Mouse (Mus musculus) kidney, adult 2 months (tissue): Measurements from ENCODE around the gene Rap2a. TPM values are rescaled to one million over a fixed set of nuclear protein-coding genes. Genes with fewer than 3 reads are reported as not detected.

ENCODE experiments used
- DNase-seq: peaks from one replicate; pipeline ENCODE4 v3.0.0; 2021
- H3K27ac ChIP-seq: fragments of 200-500 bp; 2 replicates; pipeline ENCODE4 v1.5.1; 2012; ENCODE audit warnings: low read depth, low read length, control low read depth, inconsistent platforms; ENCODE audit not compliant: insufficient read depth
- H3K27me3 ChIP-seq: fragments of 200-500 bp; replicated peaks from 2 replicates; pipeline ENCODE4 v1.6.1; 2012; ENCODE audit warnings: mild to moderate bottlenecking, moderate library complexity, low read length, inconsistent platforms; ENCODE audit not compliant: control insufficient read depth, insufficient read depth
- H3K36me3 ChIP-seq: fragments of 200-500 bp; 2 replicates; pipeline ENCODE4 v1.6.1; 2012; ENCODE audit warnings: mild to moderate bottlenecking, moderate library complexity, low read length, inconsistent platforms; ENCODE audit not compliant: control insufficient read depth, insufficient read depth
- H3K4me1 ChIP-seq: fragments of 200-500 bp; 2 replicates; pipeline ENCODE4 v1.6.1; 2011; ENCODE audit warnings: low read length; ENCODE audit not compliant: control insufficient read depth, insufficient read depth
- H3K4me3 ChIP-seq: fragments of 200-500 bp; 2 replicates; pipeline ENCODE4 v1.5.1; 2011; ENCODE audit warnings: mild to moderate bottlenecking, low read depth, low read length, control low read depth; ENCODE audit not compliant: insufficient read depth
- CTCF ChIP-seq: fragments of 200-500 bp; conservative IDR thresholded peaks from 2 replicates; pipeline ENCODE4 v1.5.1; 2011; ENCODE audit warnings: low read depth, mild to moderate bottlenecking, control low read depth, low read length, moderate library complexity, mixed read lengths; ENCODE audit not compliant: insufficient read depth, insufficient read length
- POLR2A ChIP-seq: fragments of 200-500 bp; IDR thresholded peaks from one replicate; pipeline ENCODE4 v1.6.1; 2011; ENCODE audit warnings: low read depth, low read length, control low read depth
- WGBS: fragments of 180-500 bp; shearing (Covaris S2); methylation state at CpG from one replicate; pipeline ENCODE4 v1.1.7; 2018; 5-methylcytosine and 5-hydroxymethylcytosine counted together
- polyA plus RNA-seq: library from polyadenylated mRNA; depleted of rRNA; stranded (reverse); fragments of >200 nt; gene quantifications from 2 replicates; pipeline ENCODE4 v1.2.3, GENCODE M21; 2012

Rap2a gene
- polyA plus RNA-seq, 1 experiment: 12.4 TPM

GRCm38 (mm10) chr14:120507516-120507915 is 29.3 kb downstream of the Rap2a start:
- no peak for TF ChIP-seq POLR2A
- TF ChIP-seq CTCF: no peak
- H3K4me3 ChIP-seq: no peak overlapping the region

GRCm38 (mm10) chr14:120508566-120509365 is 30.5 kb downstream of the Rap2a start:
- H3K4me3 ChIP-seq: no peak overlapping the region
- H3K27ac ChIP-seq: no peak overlapping the region
- no peaks in the 10 kb centered on the region for H3K27me3 ChIP-seq
- TF ChIP-seq POLR2A: no peak
- no peak for TF ChIP-seq CTCF
- no peaks in the 10 kb centered on the region for H3K36me3 ChIP-seq
- DNase-seq: no peak
- H3K4me1 ChIP-seq: no peaks in the 10 kb centered on the region
- 91% methylated on average over 16 of the region's 16 CpGs for WGBS

More at GRCm38 (mm10) chr14:120507516-120507915, 29.3 kb downstream of the Rap2a start:
- Histone ChIP-seq H3K36me3 (no peaks in the 10 kb centered on the region), H3K27me3 (no peaks in the 10 kb centered on the region), H3K4me1 (no peaks in the 10 kb centered on the region), H3K27ac (no peak overlapping the region)
- WGBS: 85% methylated on average over 12 of the region's 12 CpGs
- no peak for DNase-seq

GRCm38 (mm10) chr14:120509366-120509640 is 31.1 kb downstream of the Rap2a start:
- Histone ChIP-seq H3K4me3 (no peak overlapping the region), H3K36me3 (no peaks in the 10 kb centered on the region), H3K27ac (no peak overlapping the region), H3K4me1 (no peaks in the 10 kb centered on the region), H3K27me3 (no peaks in the 10 kb centered on the region)
- no peak for DNase-seq
- WGBS: 86% methylated on average over 5 of the region's 5 CpGs
- TF ChIP-seq CTCF (no peak), POLR2A (no peak)

- H3K36me3 ChIP-seq: no peaks in the 10 kb centered on the region
- no peak overlapping the region for H3K27ac ChIP-seq
- no peaks in the 10 kb centered on the region for H3K27me3 ChIP-seq
- no peak for DNase-seq
- 74% methylated on average over 5 of the region's 5 CpGs for WGBS
- H3K4me3 ChIP-seq: no peak overlapping the region
- TF ChIP-seq CTCF (no peak), POLR2A (no peak)
- H3K4me1 ChIP-seq: no peaks in the 10 kb centered on the region
These were observed 33.6 kb downstream of the Rap2a start for GRCm38 (mm10) chr14:120511821-120512220.

- Histone ChIP-seq H3K4me1 (no peaks in the 10 kb centered on the region), H3K36me3 (no peaks in the 10 kb centered on the region), H3K27me3 (no peaks in the 10 kb centered on the region), H3K4me3 (no peak overlapping the region), H3K27ac (no peak overlapping the region)
- peak; percentile 23 for DNase-seq
- WGBS: 51% methylated on average over 4 of the region's 4 CpGs
- no peak for TF ChIP-seq CTCF
- no peak for TF ChIP-seq POLR2A
These were observed 36.6 kb downstream of the Rap2a start for GRCm38 (mm10) chr14:120514821-120515271.

- Histone ChIP-seq H3K4me3 (no peak overlapping the region), H3K36me3 (no peaks in the 10 kb centered on the region), H3K27me3 (no peaks in the 10 kb centered on the region), H3K4me1 (no peaks in the 10 kb centered on the region), H3K27ac (no peak overlapping the region)
- DNase-seq: peak; percentile 53
- TF ChIP-seq POLR2A: no peak
- no peak for TF ChIP-seq CTCF
- 84% methylated on average over 1 of the region's 1 CpGs for WGBS
These were observed 37.1 kb downstream of the Rap2a start for GRCm38 (mm10) chr14:120515376-120515775.

GRCm38 (mm10) chr14:120518706-120519105 is 40.5 kb downstream of the Rap2a start:
- DNase-seq: no peak
- Histone ChIP-seq H3K4me3 (no peak overlapping the region), H3K27ac (no peak overlapping the region), H3K4me1 (no peaks in the 10 kb centered on the region), H3K27me3 (no peaks in the 10 kb centered on the region), H3K36me3 (no peaks in the 10 kb centered on the region)
- TF ChIP-seq POLR2A (no peak), CTCF (no peak)
- WGBS: 92% methylated on average over 5 of the region's 5 CpGs
